Mouse (Mus musculus) naive thymus-derived CD4-positive, alpha-beta T cell, adult 2 months (primary cell): ENCODE data around the gene Gm20909.
"Not testable (repeated sequence)": the region's sequence is repeated elsewhere in the genome, so short reads cannot be mapped to it uniquely, and the experiment has no call there.

Source experiments
- DNase-seq: peaks from one replicate; pipeline ENCODE4 v3.0.0-alpha.2; 2011; ENCODE audit warnings: low read depth

The Gm20909 gene

DNA sequence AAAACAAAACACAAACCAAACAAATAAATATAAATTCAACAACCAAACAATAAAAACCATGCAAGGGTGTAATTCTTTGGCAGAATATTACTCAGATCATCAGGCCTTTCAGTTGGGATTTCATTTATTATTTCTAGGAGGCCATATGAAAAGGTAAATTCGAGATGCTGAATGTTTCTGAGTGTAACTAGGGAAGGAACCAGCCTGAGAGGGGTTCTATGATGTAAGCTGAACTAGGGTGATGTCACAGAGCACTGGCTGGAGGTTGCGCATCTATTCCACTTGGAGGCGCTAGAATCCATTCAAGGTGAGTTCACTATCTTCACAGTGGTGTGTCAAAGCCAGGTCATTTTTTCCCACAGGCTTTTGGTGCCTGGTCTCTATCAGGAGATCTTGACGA lies at the start of gene Gm20909:
TSS of gene Gm20909 (plus strand) at position 301 of the 400 bp plus-strand sequence.
- not testable (repeated sequence) for DNase-seq
